21 mouse cellular contexts compared by ENCODE assay signal in genomic region chrX:164431541-164431940, GRCm38 (mm10). TPM values are rescaled to one million over a fixed set of nuclear protein-coding genes. Genes with fewer than 3 reads are reported as not detected.
A peak's percentile ranks its signal among the peaks of the same experiment; 100 is the strongest.
DNase-seq lines count a peak whose midpoint lies in the region; ATAC-seq and TF ChIP-seq lines count a peak whose summit lies in the region.
"Had no signal": no experiment of that assay in that cellular context is flagged by ENCODE, and none has a peak within 500 bp of the region (broad histone marks: within the 10 kb centered on the region; RNA-seq: fewer than 3 reads in every experiment).

No protein-coding gene starts in this region.

- no peak overlapping the region for H3K4me2 ChIP-seq in liver, embryonic 11.5 days
- no peak overlapping the region for H3K4me2 ChIP-seq in intestine, embryonic 16.5 days (ENCODE audit: low read depth, low read length)
- H3K4me2 ChIP-seq: embryonic facial prominence, embryonic 13.5 days; forebrain, embryonic 12.5 days; heart, embryonic 11.5 days; heart, embryonic 15.5 days; hindbrain, embryonic 14.5 days had no signal

- no peak overlapping the region for H3K4me3 ChIP-seq in liver, embryonic 11.5 days (ENCODE audit: low read depth, low read length)
- no peak overlapping the region for H3K4me3 ChIP-seq in intestine, embryonic 16.5 days (ENCODE audit: low read length)
- no peak overlapping the region for H3K4me3 ChIP-seq in small intestine, adult 2 months (ENCODE audit: low read depth, low read length)
- H3K4me3 ChIP-seq: embryonic facial prominence, embryonic 13.5 days; forebrain, embryonic 12.5 days; heart, adult 2 months; heart, embryonic 15.5 days had no signal

- H3K9me3 ChIP-seq in liver, embryonic 11.5 days (ENCODE audit: control insufficient read depth, low read length) = no peaks in the 10 kb centered on the region
- H3K9me3 ChIP-seq in intestine, embryonic 16.5 days (ENCODE audit: control insufficient read depth, low read length) = no peaks in the 10 kb centered on the region
- H3K9me3 ChIP-seq: embryonic facial prominence, embryonic 13.5 days; forebrain, embryonic 12.5 days; G1E; heart, embryonic 15.5 days had no signal

- TF ChIP-seq POLR2A in small intestine, adult 2 months (IDR thresholded peaks at IDR 0.05; ENCODE audit: low read depth, low read length) = no peak

- TF ChIP-seq CTCF in small intestine, adult 2 months (IDR thresholded peaks at IDR 0.05; ENCODE audit: extremely low read depth, insufficient read length, insufficient replicate concordance, low read depth, low read length) = no peak

- peak; percentile 32; the same call in 1 of the 2 replicates for ATAC-seq in liver, embryonic 11.5 days (replicated peaks; ENCODE audit: low FRiP score)
- ATAC-seq in intestine, embryonic 16.5 days = 0 out of 2 replicates have a peak, but pooled peaks have one; percentile 37
- ATAC-seq: CD4-positive, CD25-positive, alpha-beta regulatory T cell, adult 4 months; forebrain, embryonic 16.5 days had no signal

- no peak overlapping the region for H3K9ac ChIP-seq in liver, embryonic 11.5 days (ENCODE audit: low read depth, low read length)
- no peak overlapping the region for H3K9ac ChIP-seq in intestine, embryonic 16.5 days (ENCODE audit: low read depth, low read length)
- H3K9ac ChIP-seq: embryonic facial prominence, embryonic 13.5 days; forebrain, embryonic 12.5 days; heart, embryonic 15.5 days; hindbrain, embryonic 14.5 days had no signal

- no peaks in the 10 kb centered on the region for H3K27me3 ChIP-seq in liver, embryonic 11.5 days (replicated peaks; ENCODE audit: control insufficient read depth, insufficient read depth, low read length)
- no peaks in the 10 kb centered on the region for H3K27me3 ChIP-seq in intestine, embryonic 16.5 days (replicated peaks; ENCODE audit: control insufficient read depth, insufficient read depth, low read length)
- H3K27me3 ChIP-seq in small intestine, adult 2 months (ENCODE audit: control insufficient read depth, insufficient read depth, low read length) = no peaks in the 10 kb centered on the region
- H3K27me3 ChIP-seq: heart, embryonic 15.5 days had no signal

- DNase-seq in liver, embryonic 11.5 days (ENCODE audit: low spot score) = no peak
- DNase-seq in liver = no peak
- no peak for DNase-seq in cerebellum, postnatal 4 days (ENCODE audit: low spot score in 2 of 2)
- DNase-seq in cerebellum, postnatal 14 days = no peak
- DNase-seq: adrenal gland, postnatal 25 days; B cell, adult 2 months; cerebellum, adult 2 months; cerebellum, postnatal 10 days; gastrocnemius, postnatal 10 days; heart, adult 2 months; heart, postnatal 14 days had no signal

- no peaks in the 10 kb centered on the region for H3K4me1 ChIP-seq in liver, embryonic 11.5 days (replicated peaks; ENCODE audit: control insufficient read depth, insufficient read depth, low read length)
- H3K4me1 ChIP-seq in intestine, embryonic 16.5 days (ENCODE audit: control insufficient read depth, insufficient read depth, low read length) = no peaks in the 10 kb centered on the region
- H3K4me1 ChIP-seq in small intestine, adult 2 months (ENCODE audit: control insufficient read depth, insufficient read depth, insufficient read length, low read length) = peaks cover 5% of the 10 kb centered on the region; the same call in 1 of the 2 replicates
- H3K4me1 ChIP-seq: embryonic facial prominence, embryonic 13.5 days; forebrain, embryonic 12.5 days; heart, embryonic 15.5 days had no signal

- peaks cover 8% of the 10 kb centered on the region; the same call in 1 of the 2 replicates for H3K36me3 ChIP-seq in liver, embryonic 11.5 days (ENCODE audit: control insufficient read depth, insufficient read depth, low read length)
- peaks cover 5% of the 10 kb centered on the region; the same call in 1 of the 2 replicates for H3K36me3 ChIP-seq in intestine, embryonic 16.5 days (ENCODE audit: control insufficient read depth, insufficient read depth, low read length)
- H3K36me3 ChIP-seq in small intestine, adult 2 months (ENCODE audit: control insufficient read depth, insufficient read depth, low read length) = peaks cover 20% of the 10 kb centered on the region

- WGBS in liver, embryonic 11.5 days = 81% methylated on average over 6 of the region's 6 CpGs
- WGBS in intestine, embryonic 16.5 days = 80% methylated on average over 6 of the region's 6 CpGs
- WGBS in small intestine, adult 2 months = 71% methylated on average over 6 of the region's 6 CpGs

- H3K27ac ChIP-seq in liver, embryonic 11.5 days (ENCODE audit: low read depth, low read length) = no peak overlapping the region
- no peak overlapping the region; the same call in 1 of the 2 replicates for H3K27ac ChIP-seq in intestine, embryonic 16.5 days (ENCODE audit: low read length)
- peak overlapping the region; percentile 78 for H3K27ac ChIP-seq in small intestine, adult 2 months (ENCODE audit: insufficient read depth, low read depth, low read length)
- H3K27ac ChIP-seq: embryonic facial prominence, embryonic 13.5 days; forebrain, embryonic 12.5 days; heart, adult 2 months; heart, embryonic 15.5 days; hindbrain, embryonic 14.5 days had no signal

RNA-seq across cellular contexts. Expression of gene Asb11, which starts 5.3 kb away (rescaled TPM):
- polyA plus RNA-seq in liver, embryonic 11.5 days (2014; fragmentation: Nextera tagmentation; extraction: Ambion mirVana) = not detected in 2 replicates
- polyA plus RNA-seq in intestine, embryonic 16.5 days (2015; fragmentation: Nextera tagmentation; extraction: Ambion mirVana) = 0.21 and 0.37 TPM in 2 replicates
- 0.14 and 2.1 TPM in 2 replicates for polyA plus RNA-seq in small intestine, adult 2 months (2012; rRNA removed)
- polyA plus RNA-seq: CD4-positive, CD25-positive, alpha-beta regulatory T cell, adult 4 months; embryonic facial prominence, embryonic 13.5 days; forebrain, embryonic 12.5 days; forebrain, embryonic 16.5 days; G1E; hindbrain, embryonic 14.5 days had no signal

RNA-seq across cellular contexts. Expression of gene Piga, which starts 12.0 kb away (rescaled TPM):
- 28.1 and 31.9 TPM in 2 replicates for polyA plus RNA-seq in liver, embryonic 11.5 days (2014; fragmentation: Nextera tagmentation; extraction: Ambion mirVana)
- 20.0 and 21.1 TPM in 2 replicates for polyA plus RNA-seq in intestine, embryonic 16.5 days (2015; fragmentation: Nextera tagmentation; extraction: Ambion mirVana)
- polyA plus RNA-seq in small intestine, adult 2 months (2012; rRNA removed) = 3.2 and 3.4 TPM in 2 replicates

RNA-seq across cellular contexts. Expression of gene Vegfd, which starts 58.4 kb away (rescaled TPM):
- 0.99 and 1.1 TPM in 2 replicates for polyA plus RNA-seq in liver, embryonic 11.5 days (2014; fragmentation: Nextera tagmentation; extraction: Ambion mirVana)
- 2.0 and 3.2 TPM in 2 replicates for polyA plus RNA-seq in intestine, embryonic 16.5 days (2015; fragmentation: Nextera tagmentation; extraction: Ambion mirVana)
- polyA plus RNA-seq in small intestine, adult 2 months (2012; rRNA removed) = 0.36 and 0.46 TPM in 2 replicates
- polyA plus RNA-seq: CD4-positive, CD25-positive, alpha-beta regulatory T cell, adult 4 months; G1E had no signal
